Mouse (Mus musculus) small intestine, adult 2 months (tissue): Measurements from ENCODE around the gene Mapk1ip1l.

Experiments
- CTCF ChIP-seq: fragments of 200-500 bp; IDR thresholded peaks from 2 replicates; pipeline ENCODE4 v1.5.1; 2012; ENCODE audit warnings: low read depth, mild to moderate bottlenecking, control low read depth, inconsistent platforms, low read length, moderate library complexity, mixed read lengths; ENCODE audit not compliant: insufficient replicate concordance, insufficient read length; ENCODE audit errors: extremely low read depth
- POLR2A ChIP-seq: fragments of 200-500 bp; IDR thresholded peaks from 2 replicates; pipeline ENCODE4 v1.6.1; 2012; ENCODE audit warnings: low read depth, mild to moderate bottlenecking, control low read depth, inconsistent platforms, low read length, moderate library complexity

DNA sequence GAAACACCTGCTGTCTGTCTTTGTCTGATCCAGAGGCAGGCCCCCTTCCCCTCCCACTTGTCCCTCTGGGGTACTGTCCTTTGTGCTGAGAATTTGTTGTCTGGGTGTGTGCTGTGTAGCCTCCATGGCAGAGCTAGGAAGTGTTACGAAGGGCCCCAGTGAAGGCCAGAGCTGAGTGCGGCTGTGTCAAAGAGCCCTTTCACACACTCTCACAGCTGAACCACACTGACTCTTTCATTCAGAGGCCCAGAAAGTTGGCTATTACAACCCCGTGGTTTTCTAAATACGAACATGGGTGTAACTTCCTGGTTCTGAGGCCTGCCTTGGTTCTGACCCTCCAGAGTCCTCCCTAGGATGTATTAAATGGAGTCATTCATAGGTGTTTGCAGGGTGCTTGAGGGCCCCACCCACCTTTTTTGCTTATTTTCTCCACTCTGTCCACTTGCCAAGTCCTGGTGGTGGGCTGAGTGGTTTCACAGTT lies 43.8 kb downstream of the Mapk1ip1l start:
- TF ChIP-seq POLR2A (no peak), CTCF (no peak)
